Mouse (Mus musculus): ENCODE results near the gene Kcnj16. TPM values are rescaled to one million over a fixed set of nuclear protein-coding genes. Genes with fewer than 3 reads are reported as not detected.

Gene Kcnj16
- polyA plus RNA-seq, 1 experiment = not detected

- Histone ChIP-seq H3K27me3 (replicated peaks) (no peaks in the 10 kb centered on the region), H3K4me1 (peaks cover 6% of the 10 kb centered on the region; the same call in 1 of the 2 replicates), H3K36me3 (replicated peaks; ENCODE audit: low read length) (no peaks in the 10 kb centered on the region), H3K4me3 (replicated peaks) (no peak overlapping the region), H3K9me3 (0 out of 2 replicates have a peak, but pooled peaks cover 2% of the 10 kb centered on the region)
- no peak for TF ChIP-seq GATA1 (IDR thresholded peaks at IDR 0.05; ENCODE audit: borderline replicate concordance, low read length)
- TF ChIP-seq FLI1 (IDR thresholded peaks at IDR 0.05; ENCODE audit: low read length) = no peak
These were observed 18.1 kb downstream of the Kcnj16 start for GRCm38 (mm10) chr11:110985949-110986348.

GRCm38 (mm10) chr11:110993616-110994015, 25.8 kb downstream of the Kcnj16 start:
- Histone ChIP-seq H3K9me3 (no peaks in the 10 kb centered on the region), H3K36me3 (replicated peaks; ENCODE audit: low read length) (no peaks in the 10 kb centered on the region), H3K27me3 (replicated peaks) (no peaks in the 10 kb centered on the region), H3K4me3 (replicated peaks) (peak overlapping the region; percentile 8), H3K4me1 (peaks cover 15% of the 10 kb centered on the region)
- TF ChIP-seq GATA1 (IDR thresholded peaks at IDR 0.05; ENCODE audit: borderline replicate concordance, low read length) (no peak), FLI1 (IDR thresholded peaks at IDR 0.05; ENCODE audit: low read length) (no peak)

GRCm38 (mm10) chr11:110997211-110997610, 29.4 kb downstream of the Kcnj16 start:
- H3K9me3 ChIP-seq = no peaks in the 10 kb centered on the region
- H3K4me3 ChIP-seq (replicated peaks) = no peak overlapping the region
- TF ChIP-seq GATA1 (IDR thresholded peaks at IDR 0.05; ENCODE audit: borderline replicate concordance, low read length) = no peak
- TF ChIP-seq FLI1 (IDR thresholded peaks at IDR 0.05; ENCODE audit: low read length) = no peak
- H3K27me3 ChIP-seq (replicated peaks) = no peaks in the 10 kb centered on the region
- H3K4me1 ChIP-seq = peaks cover 15% of the 10 kb centered on the region
- H3K36me3 ChIP-seq (replicated peaks; ENCODE audit: low read length) = no peaks in the 10 kb centered on the region

- Histone ChIP-seq H3K27me3 (replicated peaks) (no peaks in the 10 kb centered on the region), H3K4me1 (no peaks in the 10 kb centered on the region), H3K4me3 (replicated peaks) (no peak overlapping the region), H3K36me3 (replicated peaks; ENCODE audit: low read length) (no peaks in the 10 kb centered on the region), H3K9me3 (no peaks in the 10 kb centered on the region)
- TF ChIP-seq GATA1 (IDR thresholded peaks at IDR 0.05; ENCODE audit: borderline replicate concordance, low read length) (no peak), FLI1 (IDR thresholded peaks at IDR 0.05; ENCODE audit: low read length) (no peak)
These were observed 37.3 kb downstream of the Kcnj16 start for GRCm38 (mm10) chr11:111005103-111005502.

GRCm38 (mm10) chr11:111009471-111009870, 41.6 kb downstream of the Kcnj16 start:
- Histone ChIP-seq H3K9me3 (no peaks in the 10 kb centered on the region), H3K27me3 (replicated peaks) (no peaks in the 10 kb centered on the region), H3K4me1 (no peaks in the 10 kb centered on the region), H3K36me3 (replicated peaks; ENCODE audit: low read length) (no peaks in the 10 kb centered on the region), H3K4me3 (replicated peaks) (no peak overlapping the region)
- no peak for TF ChIP-seq FLI1 (IDR thresholded peaks at IDR 0.05; ENCODE audit: low read length)
- TF ChIP-seq GATA1 (IDR thresholded peaks at IDR 0.05; ENCODE audit: borderline replicate concordance, low read length) = no peak

- Histone ChIP-seq H3K27me3 (replicated peaks) (no peaks in the 10 kb centered on the region), H3K9me3 (no peaks in the 10 kb centered on the region), H3K4me1 (no peaks in the 10 kb centered on the region), H3K4me3 (replicated peaks) (no peak overlapping the region), H3K36me3 (replicated peaks; ENCODE audit: low read length) (no peaks in the 10 kb centered on the region)
- TF ChIP-seq FLI1 (IDR thresholded peaks at IDR 0.05; ENCODE audit: low read length) (no peak), GATA1 (IDR thresholded peaks at IDR 0.05; ENCODE audit: borderline replicate concordance, low read length) (no peak)
These were observed 48.4 kb downstream of the Kcnj16 start for GRCm38 (mm10) chr11:111016206-111016605.

- Histone ChIP-seq H3K9me3 (peaks cover 5% of the 10 kb centered on the region), H3K27me3 (replicated peaks) (no peaks in the 10 kb centered on the region), H3K36me3 (replicated peaks; ENCODE audit: low read length) (no peaks in the 10 kb centered on the region), H3K4me1 (no peaks in the 10 kb centered on the region), H3K4me3 (replicated peaks) (no peak overlapping the region)
- TF ChIP-seq GATA1 (IDR thresholded peaks at IDR 0.05; ENCODE audit: borderline replicate concordance, low read length) (no peak), FLI1 (IDR thresholded peaks at IDR 0.05; ENCODE audit: low read length) (no peak)
These were observed 52.4 kb downstream of the Kcnj16 start for GRCm38 (mm10) chr11:111020211-111020610.

GRCm38 (mm10) chr11:111022681-111023281, 54.9 kb downstream of the Kcnj16 start:
- H3K4me3 ChIP-seq (replicated peaks) = no peak overlapping the region
- no peaks in the 10 kb centered on the region for H3K27me3 ChIP-seq (replicated peaks)
- no peak for TF ChIP-seq FLI1 (IDR thresholded peaks at IDR 0.05; ENCODE audit: low read length)
- no peak for TF ChIP-seq GATA1 (IDR thresholded peaks at IDR 0.05; ENCODE audit: borderline replicate concordance, low read length)
- peaks cover 8% of the 10 kb centered on the region for H3K9me3 ChIP-seq
- no peaks in the 10 kb centered on the region for H3K36me3 ChIP-seq (replicated peaks; ENCODE audit: low read length)
- no peaks in the 10 kb centered on the region for H3K4me1 ChIP-seq

GRCm38 (mm10) chr11:111042175-111042574, 74.3 kb downstream of the Kcnj16 start:
- TF ChIP-seq GATA1 (IDR thresholded peaks at IDR 0.05; ENCODE audit: borderline replicate concordance, low read length) (no peak), FLI1 (IDR thresholded peaks at IDR 0.05; ENCODE audit: low read length) (no peak)
- no peaks in the 10 kb centered on the region for H3K27me3 ChIP-seq (replicated peaks)
- H3K36me3 ChIP-seq (replicated peaks; ENCODE audit: low read length) = no peaks in the 10 kb centered on the region
- no peaks in the 10 kb centered on the region for H3K4me1 ChIP-seq
- H3K9me3 ChIP-seq = no peaks in the 10 kb centered on the region
- H3K4me3 ChIP-seq (replicated peaks) = no peak overlapping the region

GRCm38 (mm10) chr11:111043298-111043697, 75.5 kb downstream of the Kcnj16 start:
- H3K4me1 ChIP-seq = no peaks in the 10 kb centered on the region
- no peaks in the 10 kb centered on the region for H3K27me3 ChIP-seq (replicated peaks)
- H3K4me3 ChIP-seq (replicated peaks) = no peak overlapping the region
- H3K9me3 ChIP-seq = no peaks in the 10 kb centered on the region
- TF ChIP-seq FLI1 (IDR thresholded peaks at IDR 0.05; ENCODE audit: low read length) (no peak), GATA1 (IDR thresholded peaks at IDR 0.05; ENCODE audit: borderline replicate concordance, low read length) (no peak)
- H3K36me3 ChIP-seq (replicated peaks; ENCODE audit: low read length) = no peaks in the 10 kb centered on the region
